Mouse (Mus musculus) thymus, adult 2 months (tissue): ENCODE data around the gene Uhrf1. TPM values are rescaled to one million over a fixed set of nuclear protein-coding genes. Genes with fewer than 3 reads are reported as not detected.

ENCODE experiments used
- DNase-seq: peaks from one replicate; pipeline ENCODE4 v3.0.0; 2021
- H3K27ac ChIP-seq: fragments of 200-500 bp; 2 replicates; pipeline ENCODE4 v1.5.1; 2012; ENCODE audit warnings: low read length, control low read depth; ENCODE audit not compliant: control insufficient read depth, insufficient read depth
- H3K27me3 ChIP-seq: fragments of 200-500 bp; 2 replicates; pipeline ENCODE4 v1.6.1; 2012; ENCODE audit warnings: mild to moderate bottlenecking, low read length, moderate library complexity, mixed read lengths; ENCODE audit not compliant: control insufficient read depth, insufficient read depth
- H3K36me3 ChIP-seq: fragments of 200-500 bp; 2 replicates; pipeline ENCODE4 v1.6.1; 2012; ENCODE audit warnings: mild to moderate bottlenecking, low read length, moderate library complexity; ENCODE audit not compliant: control insufficient read depth, insufficient read depth
- H3K4me1 ChIP-seq: fragments of 200-500 bp; replicated peaks from 2 replicates; pipeline ENCODE4 v1.6.1; 2012; ENCODE audit warnings: low read length; ENCODE audit not compliant: control insufficient read depth, insufficient read depth
- H3K4me3 ChIP-seq: fragments of 200-500 bp; 2 replicates; pipeline ENCODE4 v1.5.1; 2012; ENCODE audit warnings: mild to moderate bottlenecking, low read length, control low read depth, moderate library complexity; ENCODE audit not compliant: control insufficient read depth, insufficient read depth
- CTCF ChIP-seq: fragments of 200-500 bp; IDR thresholded peaks from 2 replicates; pipeline ENCODE4 v1.5.1; 2012; ENCODE audit warnings: mild to moderate bottlenecking, control low read depth, low read length, moderate library complexity, borderline replicate concordance; ENCODE audit not compliant: control insufficient read depth, poor library complexity, insufficient read depth; ENCODE audit errors: extremely low read depth
- POLR2A ChIP-seq: fragments of 200-500 bp; IDR thresholded peaks from 2 replicates; pipeline ENCODE4 v1.6.1; 2012; ENCODE audit warnings: mild to moderate bottlenecking, low read length, control low read depth, moderate library complexity; ENCODE audit not compliant: control insufficient read depth, poor library complexity, insufficient read depth; ENCODE audit errors: extremely low read depth
- WGBS: fragments of 180-500 bp; shearing (Covaris S2); methylation state at CpG from one replicate; pipeline ENCODE4 v1.1.7; 2018; 5-methylcytosine and 5-hydroxymethylcytosine counted together
- polyA plus RNA-seq: library from polyadenylated mRNA; depleted of rRNA; stranded (reverse); fragments of >200 nt; gene quantifications from 2 replicates; pipeline ENCODE4 v1.2.3, GENCODE M21; 2012

The Uhrf1 gene
- polyA plus RNA-seq, 1 experiment: 154 TPM

DNA sequence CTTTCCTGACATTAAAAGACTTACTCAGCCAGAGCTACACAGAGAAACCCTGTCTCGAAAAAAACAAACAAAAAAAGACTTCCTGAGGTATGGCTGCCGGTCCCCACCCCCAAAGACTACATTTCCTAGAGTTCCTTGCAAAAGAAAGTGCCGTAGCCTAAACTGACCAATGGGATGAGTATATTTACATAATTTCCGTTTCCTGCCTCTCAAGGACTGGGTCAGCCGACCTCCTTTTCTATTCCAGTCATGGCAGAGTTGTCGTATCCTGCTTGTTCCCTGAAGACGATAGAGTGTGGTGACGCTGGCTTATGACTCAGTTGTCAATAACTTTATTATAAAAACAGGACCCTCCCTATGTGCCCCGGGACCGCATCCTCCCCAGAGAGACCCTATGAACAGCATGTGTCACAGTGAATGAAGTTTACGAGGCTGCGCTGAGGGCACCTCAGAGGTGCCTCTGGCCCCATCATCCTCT lies 33.9 kb upstream of the Uhrf1 start:
- H3K27me3 ChIP-seq: no peaks in the 10 kb centered on the region
- TF ChIP-seq POLR2A (no peak), CTCF (no peak)
- WGBS: 18% methylated on average over 12 of the region's 12 CpGs
- H3K36me3 ChIP-seq: no peaks in the 10 kb centered on the region
- peak overlapping the region; percentile 21; the same call in 1 of the 2 replicates for H3K4me3 ChIP-seq
- peak; percentile 63 for DNase-seq
- H3K27ac ChIP-seq: peak overlapping the region; percentile 75
- peaks cover 4% of the 10 kb centered on the region for H3K4me1 ChIP-seq

DNA sequence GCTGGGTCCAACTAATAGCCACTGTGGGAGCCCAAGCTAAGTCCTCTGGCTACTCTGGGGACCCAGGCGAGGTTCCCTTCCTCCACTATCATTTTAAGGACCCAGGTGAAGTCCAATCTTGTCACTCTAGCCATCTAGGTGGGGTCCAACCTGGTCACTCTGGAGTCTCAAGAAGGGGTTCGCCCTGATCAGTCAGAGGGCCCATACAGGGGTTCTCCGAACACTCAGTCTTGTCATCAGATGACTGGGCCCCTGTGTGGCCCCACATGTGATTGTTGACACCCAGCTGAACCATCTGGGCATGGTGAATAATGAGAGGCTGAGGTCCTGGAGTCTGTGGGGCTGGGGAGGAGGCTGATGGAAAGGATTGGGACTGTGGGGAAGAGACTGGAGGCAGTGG lies 33.4 kb upstream of the Uhrf1 start:
- Histone ChIP-seq H3K36me3 (no peaks in the 10 kb centered on the region), H3K4me3 (no peak overlapping the region), H3K27ac (peak overlapping the region; percentile 61; the same call in 1 of the 2 replicates), H3K4me1 (peaks cover 4% of the 10 kb centered on the region), H3K27me3 (no peaks in the 10 kb centered on the region)
- no peak for TF ChIP-seq CTCF
- no peak for TF ChIP-seq POLR2A
- WGBS: 82% methylated on average over 3 of the region's 3 CpGs
- DNase-seq: no peak

DNA sequence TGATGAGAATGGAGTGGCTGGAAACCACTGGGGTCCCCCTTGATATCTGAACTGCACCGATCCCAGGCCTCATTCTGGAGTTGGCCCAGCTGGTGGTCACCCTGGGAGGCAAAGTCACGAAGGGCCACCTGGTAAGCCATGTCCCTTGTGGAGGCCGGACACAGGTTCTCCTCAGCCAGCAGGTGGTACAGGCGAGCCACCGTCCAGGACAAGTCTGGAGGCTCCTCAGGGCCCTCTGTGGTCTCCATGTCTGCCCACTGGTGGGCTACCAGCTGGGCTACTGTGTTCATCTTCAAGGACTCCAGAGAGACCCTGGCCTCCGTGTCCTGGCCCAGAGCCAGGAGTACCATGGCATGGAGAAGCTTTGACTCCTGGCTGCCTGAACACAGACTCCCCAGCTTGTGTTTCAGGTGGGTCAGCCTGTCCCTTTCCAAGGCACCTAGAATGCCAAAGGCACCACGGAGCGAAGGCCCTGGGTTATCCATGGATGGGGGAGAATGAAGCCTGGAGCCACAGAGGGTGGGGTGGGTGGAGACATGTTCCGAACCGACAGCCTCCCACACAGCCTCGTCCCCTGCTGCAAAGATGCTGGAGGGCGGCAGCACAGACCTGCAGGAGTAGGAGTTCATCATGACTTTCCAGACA lies 31.4 kb upstream of the Uhrf1 start:
- Histone ChIP-seq H3K27ac (no peak overlapping the region), H3K4me3 (no peak overlapping the region), H3K4me1 (peaks cover 11% of the 10 kb centered on the region), H3K27me3 (no peaks in the 10 kb centered on the region), H3K36me3 (no peaks in the 10 kb centered on the region)
- no peak for TF ChIP-seq POLR2A
- TF ChIP-seq CTCF: no peak
- WGBS: 97% methylated on average over 12 of the region's 12 CpGs
- DNase-seq: no peak

DNA sequence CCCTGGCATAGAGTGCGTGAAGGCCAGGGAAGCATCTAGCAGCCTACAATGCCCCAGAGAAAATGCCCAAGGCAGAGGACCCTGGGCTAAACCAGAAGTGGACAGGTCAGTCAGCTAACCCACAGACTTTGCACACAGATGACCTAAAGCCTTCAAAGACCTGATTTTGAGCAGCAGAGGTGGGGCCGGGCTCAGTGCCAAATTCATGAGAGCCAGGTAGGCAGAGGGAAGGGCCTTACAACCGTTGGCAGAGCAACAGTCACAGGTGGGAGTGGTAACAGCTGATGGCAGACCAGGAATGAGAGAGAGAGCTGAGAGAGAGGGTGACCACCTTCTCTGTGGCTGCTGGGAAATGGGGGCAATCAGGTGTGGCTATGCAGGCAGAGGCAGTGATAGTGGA lies 30.5 kb upstream of the Uhrf1 start:
- Histone ChIP-seq H3K27ac (no peak overlapping the region), H3K4me1 (peaks cover 17% of the 10 kb centered on the region), H3K27me3 (no peaks in the 10 kb centered on the region), H3K36me3 (no peaks in the 10 kb centered on the region), H3K4me3 (no peak overlapping the region)
- WGBS: 80% methylated on average over 3 of the region's 3 CpGs
- no peak for DNase-seq
- TF ChIP-seq CTCF (no peak), POLR2A (no peak)

DNA sequence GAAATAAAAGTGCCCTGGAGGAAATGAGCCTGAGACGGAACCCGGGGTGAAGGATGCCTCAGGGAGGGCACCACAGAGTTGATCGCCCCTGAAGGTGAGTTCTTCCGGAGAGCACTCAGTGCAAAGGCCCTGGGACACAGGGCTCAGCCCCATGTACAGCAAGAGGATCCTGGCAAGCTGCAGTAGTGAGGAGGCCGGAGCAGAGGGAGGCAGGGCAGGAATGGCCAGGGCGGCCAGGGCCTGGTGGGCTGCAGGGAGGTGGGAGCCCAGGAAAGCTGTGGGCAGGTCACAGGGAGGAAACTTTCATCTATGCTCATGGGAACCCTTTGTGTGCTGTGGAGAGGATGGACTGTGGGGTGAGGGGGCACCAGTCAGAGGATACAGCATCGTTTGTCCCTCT lies 29.6 kb upstream of the Uhrf1 start:
- 95% methylated on average over 7 of the region's 7 CpGs for WGBS
- DNase-seq: no peak
- no peaks in the 10 kb centered on the region for H3K27me3 ChIP-seq
- H3K4me1 ChIP-seq: peaks cover 18% of the 10 kb centered on the region
- H3K4me3 ChIP-seq: no peak overlapping the region
- no peak overlapping the region for H3K27ac ChIP-seq
- TF ChIP-seq POLR2A (no peak), CTCF (no peak)
- H3K36me3 ChIP-seq: no peaks in the 10 kb centered on the region

DNA sequence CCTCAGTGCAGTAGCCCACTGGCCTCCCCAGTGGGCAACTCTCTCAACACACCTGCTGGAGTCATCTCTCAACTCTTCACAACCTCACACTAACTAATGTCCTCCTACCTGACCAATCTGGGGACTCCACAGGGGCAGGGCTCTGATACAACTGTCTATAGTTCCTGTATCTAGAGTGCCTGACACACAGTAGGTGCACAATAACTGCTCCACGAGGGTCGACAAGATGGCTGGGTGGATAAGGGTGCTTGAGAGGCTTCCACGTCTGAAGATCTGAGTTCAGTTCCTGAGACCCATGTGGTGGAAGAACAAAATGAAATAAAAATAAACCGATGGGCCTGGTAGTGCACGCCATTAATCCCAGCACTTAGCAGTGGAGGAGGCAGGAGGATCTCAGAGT lies 29.1 kb upstream of the Uhrf1 start:
- TF ChIP-seq POLR2A (no peak), CTCF (no peak)
- DNase-seq: no peak
- 95% methylated on average over 5 of the region's 5 CpGs for WGBS
- peaks cover 18% of the 10 kb centered on the region for H3K4me1 ChIP-seq
- H3K27ac ChIP-seq: no peak overlapping the region
- no peak overlapping the region for H3K4me3 ChIP-seq
- no peaks in the 10 kb centered on the region for H3K27me3 ChIP-seq
- H3K36me3 ChIP-seq: no peaks in the 10 kb centered on the region

DNA sequence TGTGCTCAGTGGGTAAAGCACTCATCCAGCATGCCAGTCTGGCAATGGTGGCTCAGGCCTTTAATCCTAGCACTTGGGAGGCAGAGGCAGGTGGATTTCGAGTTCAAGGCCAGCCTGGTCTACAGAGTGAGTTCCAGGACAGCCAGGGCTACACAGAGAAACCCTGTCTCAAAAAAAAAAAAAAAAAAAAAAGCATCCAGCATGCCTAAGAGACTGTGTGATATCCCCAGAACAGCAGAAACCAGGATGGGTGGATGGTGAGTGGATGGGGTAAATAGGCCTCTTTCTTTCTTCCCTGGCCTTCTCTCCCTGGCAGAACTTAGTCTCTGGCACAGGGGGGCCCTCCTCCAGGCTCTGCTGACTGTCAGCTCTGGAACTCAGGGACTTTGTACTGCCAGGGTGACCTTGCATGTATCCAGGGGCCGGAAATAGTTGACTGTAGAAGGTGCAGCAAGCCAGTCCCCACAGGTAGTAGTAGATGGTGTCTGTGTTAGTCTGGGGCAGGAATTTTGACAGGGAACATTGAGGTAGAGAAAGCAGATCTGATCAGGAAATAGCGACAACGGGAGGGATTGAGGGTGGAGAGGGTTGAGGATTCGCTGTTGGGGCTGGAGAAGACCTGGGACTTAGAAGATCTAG lies 27.2 kb upstream of the Uhrf1 start:
- DNase-seq: no peak
- H3K36me3 ChIP-seq: no peaks in the 10 kb centered on the region
- H3K4me3 ChIP-seq: peak overlapping the region; percentile 85
- peaks cover 14% of the 10 kb centered on the region for H3K4me1 ChIP-seq
- no peaks in the 10 kb centered on the region for H3K27me3 ChIP-seq
- TF ChIP-seq CTCF (no peak), POLR2A (no peak)
- 24% methylated on average over 5 of the region's 5 CpGs for WGBS
- H3K27ac ChIP-seq: peak overlapping the region; percentile 51; the same call in 1 of the 2 replicates
